Mouse (Mus musculus): ENCODE data around the gene Wdfy4. TPM values are rescaled to one million over a fixed set of nuclear protein-coding genes. Genes with fewer than 3 reads are reported as not detected.
A peak's percentile ranks its signal among the peaks of the same experiment; 100 is the strongest.

The Wdfy4 gene
- total RNA-seq, 2 experiments from 2014 or later: 0.47 to 0.59 TPM

DNA sequence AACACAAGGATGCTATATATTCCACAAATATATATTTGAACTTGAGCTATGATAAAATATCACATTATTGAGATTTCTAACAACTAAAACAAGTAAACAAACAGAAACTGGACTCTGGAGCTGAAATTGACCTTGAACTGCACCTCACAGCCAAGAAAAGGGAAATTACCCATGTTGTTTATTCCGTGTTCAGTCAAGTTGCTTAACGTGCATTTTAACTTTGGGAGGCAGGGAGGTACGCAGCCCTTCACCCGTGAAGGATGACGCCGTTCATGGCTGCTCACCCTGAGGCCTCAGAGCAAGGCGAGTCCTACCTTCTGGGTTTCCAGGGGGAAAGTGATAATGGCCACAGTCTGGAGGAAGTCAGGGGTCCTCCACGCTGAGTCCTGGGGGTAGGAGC is 102.0 kb downstream of the Wdfy4 start:
- DNase-seq: no peak
- intact Hi-C loops (cut with DNase I): no loop called here

DNA sequence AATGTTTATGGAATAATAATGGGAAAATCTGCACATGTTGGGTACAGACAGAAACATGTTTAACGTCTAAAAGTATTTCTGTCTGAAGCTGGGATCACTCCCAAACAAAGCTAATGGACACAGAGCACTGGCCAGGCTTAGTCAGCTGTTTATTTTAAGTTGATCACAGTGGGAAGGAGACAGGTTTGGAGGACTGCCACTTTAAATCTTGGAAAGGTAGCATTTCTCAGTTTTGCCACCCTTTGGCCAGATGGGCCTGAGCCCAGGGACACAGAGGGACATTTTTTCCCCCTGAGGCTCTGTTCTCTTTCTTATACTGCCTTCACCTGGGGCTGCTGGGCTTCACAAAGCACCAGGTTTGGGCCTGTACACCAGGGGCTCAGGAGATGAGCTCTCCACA is 103.0 kb downstream of the Wdfy4 start:
- intact Hi-C loops (cut with DNase I): no loop called here
- no peak for DNase-seq

DNA sequence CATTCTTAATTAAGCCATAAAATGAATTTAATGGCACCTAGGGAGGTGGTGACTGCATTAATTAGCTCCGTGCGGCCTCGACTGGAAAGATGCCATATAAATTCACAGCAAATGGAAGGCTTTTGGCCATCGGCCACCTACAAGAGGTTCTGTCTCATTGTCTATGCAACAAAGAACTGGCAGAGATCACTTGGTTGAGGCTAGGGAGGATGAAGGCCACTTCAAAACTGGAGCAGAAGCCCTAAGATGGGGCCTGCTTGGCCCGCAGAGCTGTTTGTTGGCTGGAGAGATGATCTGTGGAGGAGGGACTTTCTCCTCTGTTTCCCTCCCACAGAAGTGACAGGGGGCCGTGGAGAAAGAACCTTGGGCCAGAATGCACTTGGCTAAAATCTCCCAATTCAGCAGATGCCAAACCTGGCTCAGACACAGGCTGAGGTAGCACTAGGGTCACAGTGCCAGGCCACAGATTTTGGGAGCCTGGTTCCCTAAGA is 103.9 kb downstream of the Wdfy4 start:
- intact Hi-C loops (cut with DNase I): no loop called here
- DNase-seq: no peak

DNA sequence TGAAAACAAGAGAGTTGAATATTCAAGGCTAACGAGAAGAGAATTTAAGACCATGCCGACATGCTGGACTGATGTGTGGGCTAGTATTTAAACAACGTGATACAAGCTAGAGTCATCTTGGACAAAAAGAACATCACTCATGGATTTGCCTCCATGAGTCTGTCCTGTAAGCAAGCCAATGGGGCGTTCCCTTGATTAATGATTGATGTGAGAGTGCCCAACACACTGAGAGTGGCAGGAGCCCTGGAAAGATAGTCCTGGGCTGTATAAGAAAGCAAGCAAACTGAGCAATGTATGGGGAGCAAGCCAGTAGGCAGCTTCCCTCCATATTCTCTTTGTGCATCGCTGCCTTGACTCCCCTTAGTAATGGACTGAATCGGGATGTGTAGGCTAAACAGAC is 106.7 kb downstream of the Wdfy4 start:
- DNase-seq: no peak
- intact Hi-C loops (cut with DNase I): no loop called here

DNA sequence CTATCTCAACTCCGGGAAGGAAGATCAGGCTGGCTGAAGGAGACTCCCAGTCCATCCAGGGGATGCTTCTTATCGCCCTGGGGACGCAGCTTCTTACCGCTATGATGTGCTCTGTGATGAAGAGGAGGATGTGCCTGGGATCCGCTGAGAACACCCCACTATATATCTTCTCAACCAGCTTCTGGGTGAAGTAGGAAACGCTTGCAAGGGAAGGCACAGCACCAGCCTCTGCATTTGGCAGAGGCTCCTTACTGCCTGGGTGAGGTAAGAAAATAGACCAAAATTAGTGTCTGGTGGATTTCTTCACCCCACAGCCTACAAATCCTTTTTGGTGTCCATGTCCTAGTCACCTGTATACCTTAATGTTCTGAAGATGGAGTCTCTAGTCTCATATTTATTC is 107.2 kb downstream of the Wdfy4 start:
- DNase-seq: no peak
- intact Hi-C loops (cut with DNase I): no loop called here

DNA sequence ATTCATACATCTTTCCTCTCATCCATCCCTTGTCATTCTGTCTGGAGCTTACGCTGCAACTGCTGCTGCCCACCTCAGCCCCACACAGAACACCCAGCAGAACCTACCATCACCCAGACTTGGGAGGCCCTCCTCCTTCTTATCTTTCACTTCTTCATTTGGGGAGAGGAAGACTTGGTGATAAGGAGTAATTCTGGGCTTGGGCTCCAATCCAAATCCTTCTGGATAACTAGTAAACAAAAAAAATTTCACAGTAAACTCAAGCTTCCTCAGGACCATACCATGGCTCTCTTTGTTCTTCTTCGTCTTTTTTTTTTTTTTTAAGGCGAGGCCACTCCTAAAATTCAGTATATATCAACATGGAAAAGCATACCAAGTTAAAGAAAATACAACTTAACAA is 112.0 kb downstream of the Wdfy4 start:
- no peak for DNase-seq
- intact Hi-C loops (cut with DNase I): no loop called here

DNA sequence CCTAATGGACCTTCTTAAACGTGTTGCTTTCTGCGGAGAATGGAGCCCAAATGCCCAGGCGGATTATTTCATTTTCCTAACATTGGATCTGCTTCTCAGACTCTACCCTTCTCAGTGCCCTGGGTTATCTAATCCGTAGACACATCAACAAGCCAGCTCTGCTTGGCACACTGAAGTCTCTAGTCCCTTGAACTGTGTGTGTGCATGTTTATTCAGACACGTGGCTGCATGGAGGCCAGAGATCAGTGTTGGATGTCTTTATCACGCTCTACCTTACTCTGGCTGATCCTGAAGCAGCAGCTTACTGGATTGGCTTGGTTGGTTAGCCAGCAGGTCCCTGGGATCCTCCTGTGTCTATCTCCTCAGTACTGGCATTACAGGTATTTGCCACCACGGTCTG is 113.0 kb downstream of the Wdfy4 start:
- DNase-seq: no peak
- intact Hi-C loops (cut with DNase I): no loop called here

DNA sequence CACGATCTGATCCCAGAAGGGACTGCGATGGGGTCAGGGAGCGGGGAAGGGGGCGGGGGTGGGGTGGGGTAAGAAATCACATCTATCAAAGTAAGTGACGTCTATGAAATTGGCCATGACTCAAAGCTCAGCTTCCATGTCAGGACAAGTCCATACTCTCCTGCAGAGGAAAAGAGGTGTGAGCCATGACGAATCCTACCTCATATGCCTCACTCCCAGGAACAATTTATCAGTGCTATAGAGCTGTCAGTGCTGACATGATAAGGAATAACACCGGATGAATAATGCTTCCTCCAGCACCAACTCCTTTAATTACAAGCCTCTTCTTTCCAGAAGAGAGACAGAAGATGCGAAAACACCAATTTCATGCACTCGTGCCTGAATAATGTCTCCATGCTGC is 117.6 kb downstream of the Wdfy4 start:
- no peak for DNase-seq
- intact Hi-C loops (cut with DNase I): no loop called here

DNA sequence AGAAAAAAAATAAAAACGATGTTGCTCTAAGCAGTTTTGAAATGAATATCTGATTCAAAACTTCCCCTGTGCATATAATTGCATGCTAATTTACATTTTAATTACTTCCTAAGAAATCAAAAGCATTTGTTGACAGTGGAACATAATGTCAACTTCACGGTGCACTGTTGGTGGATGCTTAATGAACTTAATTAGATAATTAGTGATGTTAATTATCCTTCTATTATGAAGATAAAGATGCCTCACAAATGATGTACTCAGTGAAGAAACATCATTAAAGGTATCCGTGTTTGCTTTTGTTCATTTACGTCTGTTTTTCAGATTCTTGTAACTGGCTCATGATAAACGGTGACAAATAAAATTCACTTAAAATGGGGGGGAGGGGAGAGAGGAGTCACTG is 122.3 kb downstream of the Wdfy4 start:
- intact Hi-C loops (cut with DNase I): no loop called here

DNA sequence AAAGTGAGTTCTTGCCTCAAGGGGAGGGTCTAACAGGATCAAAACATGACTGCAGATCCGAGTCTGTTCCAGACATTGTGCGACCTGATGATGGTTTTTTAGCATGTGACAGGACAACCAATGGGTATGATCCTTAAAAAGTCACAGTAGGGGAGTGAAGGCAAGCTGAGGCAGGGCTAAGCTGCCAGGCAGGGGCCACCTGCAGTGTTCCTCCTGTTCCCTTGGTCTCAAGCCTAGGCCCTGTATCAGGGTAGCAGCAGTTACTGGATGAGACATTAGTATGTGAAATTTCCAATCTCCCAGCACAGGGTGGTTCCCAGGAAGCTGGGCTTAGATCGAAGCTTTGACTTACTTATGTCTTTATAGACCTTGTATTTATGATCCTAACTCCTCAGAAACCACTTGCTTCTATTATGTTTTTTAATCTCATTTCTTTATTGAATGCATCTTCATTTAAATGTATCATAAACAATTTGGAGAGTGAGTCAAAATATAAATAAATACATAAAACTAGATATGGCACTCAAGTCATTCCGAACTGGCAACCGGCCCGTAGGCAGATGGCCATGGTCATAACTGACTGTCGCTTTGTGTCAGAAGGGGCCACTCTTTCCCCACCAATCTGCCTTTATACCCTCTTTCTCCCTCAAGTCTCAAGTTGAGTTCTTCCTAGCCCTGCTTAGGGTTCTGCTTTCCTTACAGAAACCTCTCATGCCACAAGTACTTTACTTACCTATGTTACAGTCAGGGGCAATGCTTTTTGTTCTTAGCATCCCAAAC is 126.2 kb downstream of the Wdfy4 start:
- DNase-seq: no peak
- intact Hi-C loops (cut with DNase I): loop anchor here (5.0 kb wide), 1 partner anchor 788 kb away; no protein-coding TSS in a partner anchor

More for the DNA sequence above, 122.3 kb downstream of the Wdfy4 start:
- no peak for DNase-seq

DNA sequence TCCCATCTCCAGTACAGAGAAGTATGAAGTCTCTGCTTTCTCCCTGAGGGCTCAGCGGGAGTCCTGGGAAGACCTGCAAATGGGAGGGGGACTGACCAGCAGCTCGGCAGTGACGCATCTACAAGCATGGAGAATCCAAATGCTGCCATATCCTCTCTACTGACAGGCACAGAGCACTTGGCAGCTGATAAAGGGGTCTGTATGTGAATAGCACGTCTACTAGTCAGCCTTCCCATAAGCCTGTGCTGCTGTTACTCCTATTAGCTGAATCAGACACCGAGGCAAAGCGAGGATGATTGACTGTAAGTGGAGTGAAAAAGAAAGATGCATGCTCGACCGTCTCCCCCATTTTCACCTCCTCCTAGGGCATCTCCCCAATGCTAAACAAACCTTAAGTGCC is 131.9 kb downstream of the Wdfy4 start:
- intact Hi-C loops (cut with DNase I): no loop called here
- no peak for DNase-seq

DNA sequence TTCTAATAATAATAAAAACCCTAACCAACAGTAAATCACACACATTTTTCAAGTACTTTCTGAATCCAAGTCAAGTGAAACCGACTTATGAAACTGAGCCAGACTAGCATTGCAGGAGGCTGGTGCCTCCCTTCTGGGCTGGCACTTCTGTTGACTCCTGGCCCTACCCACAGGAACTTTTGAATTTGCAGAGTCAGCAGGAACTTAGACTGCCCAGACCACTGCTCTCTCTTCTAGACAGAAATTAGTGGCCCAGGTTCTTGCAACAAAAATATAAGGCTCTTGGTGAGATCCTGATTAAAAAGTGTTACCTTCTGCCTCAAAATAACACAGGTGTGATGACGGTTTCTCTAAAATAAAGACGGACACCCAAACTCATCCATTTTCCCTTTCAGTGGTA is 140.1 kb downstream of the Wdfy4 start:
- intact Hi-C loops (cut with DNase I): no loop called here
- no peak for DNase-seq

DNA sequence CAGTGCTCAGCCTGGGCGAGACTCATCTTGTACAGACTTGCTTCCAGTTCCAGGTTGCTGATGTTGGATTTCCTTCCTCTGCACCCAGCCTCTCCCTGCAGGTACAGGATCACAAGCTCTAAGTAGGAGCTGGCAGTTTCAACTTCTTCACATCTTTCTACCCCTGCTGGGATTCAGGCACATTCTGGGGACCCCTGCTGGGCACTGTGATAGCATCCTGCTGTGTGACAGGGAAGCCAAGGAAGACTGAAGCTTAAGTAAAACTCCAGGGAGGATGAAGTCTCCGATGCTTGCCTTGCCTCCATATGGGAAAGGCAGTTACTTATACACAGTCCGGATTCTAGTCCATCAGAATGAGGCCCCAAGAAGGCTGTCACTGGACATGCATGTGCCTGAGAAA is 148.5 kb downstream of the Wdfy4 start:
- intact Hi-C loops (cut with DNase I): no loop called here
- DNase-seq: no peak

DNA sequence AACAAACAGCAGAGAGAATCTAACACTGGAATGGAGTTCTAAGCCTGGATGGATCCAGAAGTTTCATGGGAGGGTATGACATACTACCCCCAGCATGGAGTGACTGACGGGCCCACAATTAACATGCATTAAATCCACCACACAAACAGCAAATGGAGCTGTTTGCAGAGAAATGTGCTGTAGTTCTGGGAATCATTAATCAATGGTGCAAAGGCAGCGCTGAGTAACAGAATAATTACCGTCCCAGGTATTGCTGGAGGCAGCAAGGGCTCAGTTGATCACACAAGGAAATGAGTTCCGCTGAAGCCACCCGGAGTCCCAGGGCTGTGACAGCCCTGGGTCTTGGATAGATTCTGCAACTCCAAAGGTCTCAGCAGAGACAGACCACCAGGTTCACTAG is 149.9 kb downstream of the Wdfy4 start:
- intact Hi-C loops (cut with DNase I): no loop called here
- DNase-seq: no peak

DNA sequence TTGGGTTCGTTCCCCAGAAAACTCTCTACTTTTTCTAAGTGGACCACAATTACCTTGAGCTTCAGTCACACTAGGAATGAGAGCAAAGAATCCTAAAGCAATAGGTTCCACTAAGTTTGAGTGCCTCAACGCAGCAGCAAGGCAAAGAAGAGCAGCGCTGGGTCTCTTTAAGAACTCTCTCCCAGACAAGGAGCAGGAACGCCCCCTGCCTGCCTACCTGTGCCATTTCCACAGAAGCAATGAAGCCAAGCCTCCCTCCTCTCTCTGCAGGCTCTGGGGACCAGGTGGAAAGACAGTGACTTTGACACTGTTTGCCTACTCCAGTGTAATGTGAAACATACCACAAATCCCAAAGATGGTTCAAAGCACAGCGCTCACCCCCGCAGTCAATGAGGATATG is 151.9 kb downstream of the Wdfy4 start:
- DNase-seq: no peak
- intact Hi-C loops (cut with DNase I): loop anchor here (5.0 kb wide), 2 partner anchors 71 to 256 kb away; no protein-coding TSS in a partner anchor

DNA sequence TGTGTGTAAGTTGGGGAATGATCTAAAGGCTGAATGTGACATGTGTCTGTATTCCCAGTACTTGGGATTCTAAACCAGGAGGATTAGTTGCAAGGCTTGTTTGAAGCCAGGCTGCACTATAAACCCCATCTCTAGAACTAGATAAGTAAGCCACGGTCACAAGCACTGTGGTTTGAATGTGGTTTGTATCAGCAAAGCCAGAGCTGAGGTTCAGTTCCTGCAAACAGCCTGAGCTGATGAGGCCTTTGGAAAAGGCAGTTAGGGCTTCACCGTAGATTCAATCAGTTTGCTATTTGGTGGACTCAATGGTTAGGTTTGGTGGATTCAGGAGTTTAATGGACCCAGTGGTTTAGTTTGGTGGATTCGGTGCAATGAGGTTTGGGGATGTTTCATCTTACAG is 154.5 kb downstream of the Wdfy4 start:
- no peak for DNase-seq
- intact Hi-C loops (cut with DNase I): loop anchor here (5.0 kb wide), 2 partner anchors 69 to 254 kb away; no protein-coding TSS in a partner anchor

DNA sequence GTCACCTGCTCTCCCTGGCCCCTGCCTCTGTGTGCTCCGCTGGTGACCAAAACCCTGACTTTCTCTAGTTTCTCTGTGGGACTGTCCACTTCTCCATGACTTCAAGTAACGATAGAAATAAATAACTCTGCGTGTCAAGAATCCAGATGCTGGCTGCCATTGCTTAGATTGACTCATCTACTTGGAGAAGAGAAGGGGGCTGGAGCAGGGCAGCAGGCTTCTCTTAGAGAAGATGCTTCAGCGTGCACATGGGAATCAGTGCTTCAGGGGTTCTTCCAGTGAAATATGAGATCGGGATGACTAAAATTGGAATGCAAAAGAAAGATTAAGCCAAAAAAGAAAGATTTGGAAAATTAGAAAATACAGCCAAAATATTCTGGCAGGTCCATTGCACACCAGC is 165.7 kb downstream of the Wdfy4 start:
- DNase-seq: peak in 1 of 2 experiments; percentile 26
- intact Hi-C loops (cut with DNase I): no loop called here

DNA sequence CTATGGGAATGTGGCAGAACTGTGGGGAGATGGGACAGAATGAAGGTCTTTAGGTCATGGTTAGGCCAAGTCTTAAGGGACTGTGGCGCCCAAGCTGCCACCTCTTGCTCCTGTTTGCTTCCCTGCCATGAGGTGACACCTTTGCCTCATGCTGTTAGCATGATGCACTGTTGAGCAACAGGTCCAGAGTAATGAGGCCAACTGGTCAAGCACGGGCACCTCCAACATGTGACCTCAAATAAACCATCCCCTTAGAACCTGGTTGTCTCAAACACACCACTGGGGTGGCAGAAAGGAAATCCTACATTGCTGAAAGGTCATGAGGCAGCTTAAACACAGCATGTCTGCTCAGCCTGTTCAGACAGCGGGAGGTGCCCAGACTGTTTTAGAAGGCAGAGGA is 166.3 kb downstream of the Wdfy4 start:
- no peak for DNase-seq
- intact Hi-C loops (cut with DNase I): no loop called here

DNA sequence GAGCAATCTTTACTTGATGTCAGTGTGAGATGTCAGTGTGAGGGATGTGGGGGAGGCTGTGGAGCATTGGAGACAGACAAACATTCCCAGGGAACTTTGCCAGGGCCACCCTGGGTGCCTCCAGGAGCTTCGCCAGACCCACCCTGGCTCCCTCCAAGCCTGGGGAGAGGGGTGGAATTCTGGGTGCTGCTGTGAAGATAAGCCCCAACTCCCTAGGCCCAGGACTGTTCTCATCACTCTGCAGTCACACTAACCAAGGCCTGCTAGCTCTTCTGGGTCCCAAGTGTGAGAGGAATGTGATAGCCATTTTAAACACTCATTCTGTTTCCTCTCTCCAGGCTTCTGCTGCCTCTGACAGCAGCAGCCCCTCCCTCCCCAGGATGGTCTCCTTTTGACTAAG is 177.7 kb downstream of the Wdfy4 start:
- no peak for DNase-seq
- intact Hi-C loops (cut with DNase I): no loop called here

DNA sequence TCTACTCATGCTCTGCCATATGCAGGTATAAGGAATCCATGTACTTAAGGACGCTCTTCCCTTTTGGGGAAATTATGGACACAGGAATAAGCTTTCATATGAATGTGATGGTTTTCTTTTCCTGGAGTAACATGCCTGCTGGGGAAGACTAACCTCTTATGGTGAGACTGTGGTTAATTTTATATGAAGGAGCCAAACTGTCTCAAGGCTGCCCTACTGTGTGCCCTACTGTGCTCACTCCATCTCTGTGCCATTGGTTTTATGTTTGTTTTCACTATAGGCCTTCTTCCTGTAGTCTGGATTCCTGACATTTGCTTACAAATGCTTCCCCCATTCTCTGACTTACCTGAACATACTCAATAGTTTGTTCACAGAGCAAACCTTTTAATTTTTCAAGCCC is 180.2 kb downstream of the Wdfy4 start:
- no peak for DNase-seq
- intact Hi-C loops (cut with DNase I): no loop called here

DNA sequence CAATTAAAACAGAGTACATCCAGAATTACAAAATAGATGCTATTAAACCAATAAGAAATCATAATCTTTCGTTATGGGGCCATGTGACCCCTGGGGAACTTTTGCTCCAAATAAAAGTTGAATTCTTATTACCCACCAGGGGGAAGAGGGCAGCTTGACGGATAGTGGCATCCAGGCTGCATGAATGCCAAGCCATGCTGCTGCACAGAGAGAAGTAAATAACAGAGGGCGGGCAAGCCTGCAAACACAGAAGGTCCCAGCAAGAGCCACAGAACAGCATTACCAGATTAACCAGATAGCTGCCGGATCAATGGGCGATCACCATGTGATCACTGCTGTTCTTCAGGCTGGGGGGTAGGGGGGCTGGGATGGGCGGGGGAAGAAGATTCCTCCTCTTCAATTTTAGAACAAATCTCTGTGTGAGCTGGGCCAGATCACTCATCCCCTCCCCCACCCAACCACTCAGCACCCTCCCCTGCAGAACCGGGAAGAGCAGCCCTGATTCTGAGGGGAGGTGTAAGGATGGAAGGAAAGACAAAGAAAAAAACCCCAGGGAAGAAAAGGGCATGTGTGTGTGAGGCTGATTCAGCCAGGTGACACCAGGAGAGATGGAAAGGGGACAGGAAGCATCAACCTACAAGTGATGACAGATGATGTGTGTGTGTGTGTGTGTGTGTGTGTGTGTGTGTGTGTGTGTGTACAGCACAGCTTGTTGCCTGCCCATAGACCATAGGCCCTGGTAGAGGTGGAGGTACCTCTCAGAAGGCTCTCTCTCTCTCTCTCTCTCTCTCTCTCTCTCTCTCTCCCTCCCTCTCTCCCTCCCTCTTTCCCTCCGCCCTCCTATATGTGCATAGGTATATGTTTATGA is 185.0 kb downstream of the Wdfy4 start:
- intact Hi-C loops (cut with DNase I): no loop called here
- DNase-seq: no peak

DNA sequence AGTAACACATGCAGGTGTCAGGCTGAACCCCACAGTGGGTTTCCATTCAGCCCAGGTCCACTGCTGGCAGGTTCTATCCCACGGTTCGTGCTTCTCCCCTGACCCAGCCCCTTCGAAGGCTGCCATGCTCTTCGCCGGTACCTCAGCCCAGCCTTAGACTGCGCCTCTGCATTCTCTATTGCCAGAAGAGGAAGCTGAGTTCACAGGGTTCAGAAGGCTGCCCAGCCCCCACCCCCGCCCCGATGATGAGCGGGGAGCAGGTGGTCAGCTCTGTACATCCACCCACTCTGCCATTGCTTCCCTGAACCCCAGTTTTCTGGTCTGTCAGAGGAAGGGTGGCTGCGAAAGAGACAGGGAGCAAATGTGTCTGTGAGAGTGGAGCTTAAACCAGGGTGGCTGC is 185.8 kb downstream of the Wdfy4 start:
- intact Hi-C loops (cut with DNase I): no loop called here
- DNase-seq: no peak
